Mouse (Mus musculus) ES-E14 (cell line): ENCODE measurements around the gene Selenon.

Experiments used
- HCFC1 ChIP-seq: IDR thresholded peaks from 2 replicates; pipeline ENCODE4 v1.6.1; 2012; ENCODE audit warnings: low read length, inconsistent platforms, borderline replicate concordance; ENCODE audit not compliant: insufficient read depth
- ZC3H11A ChIP-seq: IDR thresholded peaks from 2 replicates; pipeline ENCODE4 v1.6.1; 2012; ENCODE audit warnings: low read depth, mild to moderate bottlenecking, inconsistent platforms, low read length, borderline replicate concordance
- ZNF384 ChIP-seq: IDR thresholded peaks from 2 replicates; pipeline ENCODE4 v1.6.1; 2012; ENCODE audit warnings: low read depth, low read length, inconsistent platforms

DNA sequence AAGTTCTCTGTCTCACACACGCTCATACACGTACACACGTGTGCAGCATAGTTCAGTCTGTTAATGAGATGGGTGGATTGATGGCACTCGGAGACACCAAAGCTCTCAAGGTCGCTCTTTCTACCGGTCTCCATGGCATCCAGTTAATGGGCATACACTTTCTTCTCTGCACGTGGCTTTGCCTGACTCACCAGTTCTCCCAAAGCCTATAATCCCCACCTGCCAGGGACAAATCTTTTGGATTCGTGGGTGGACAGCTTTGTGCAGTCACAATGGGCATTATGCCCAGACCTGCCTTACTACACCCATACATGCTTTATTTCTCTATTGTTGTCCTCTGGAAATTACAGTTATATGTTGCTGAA lies 16.2 kb downstream of the Selenon start:
- TF ChIP-seq ZNF384 (no peak), HCFC1 (no peak), ZC3H11A (no peak)
